Mouse (Mus musculus): ENCODE results near the gene Hes7. TPM values are rescaled to one million over a fixed set of nuclear protein-coding genes. Genes with fewer than 3 reads are reported as not detected.

Gene Hes7
- polyA plus RNA-seq, 1 experiment from 2014 or later: 0.58 TPM

DNA sequence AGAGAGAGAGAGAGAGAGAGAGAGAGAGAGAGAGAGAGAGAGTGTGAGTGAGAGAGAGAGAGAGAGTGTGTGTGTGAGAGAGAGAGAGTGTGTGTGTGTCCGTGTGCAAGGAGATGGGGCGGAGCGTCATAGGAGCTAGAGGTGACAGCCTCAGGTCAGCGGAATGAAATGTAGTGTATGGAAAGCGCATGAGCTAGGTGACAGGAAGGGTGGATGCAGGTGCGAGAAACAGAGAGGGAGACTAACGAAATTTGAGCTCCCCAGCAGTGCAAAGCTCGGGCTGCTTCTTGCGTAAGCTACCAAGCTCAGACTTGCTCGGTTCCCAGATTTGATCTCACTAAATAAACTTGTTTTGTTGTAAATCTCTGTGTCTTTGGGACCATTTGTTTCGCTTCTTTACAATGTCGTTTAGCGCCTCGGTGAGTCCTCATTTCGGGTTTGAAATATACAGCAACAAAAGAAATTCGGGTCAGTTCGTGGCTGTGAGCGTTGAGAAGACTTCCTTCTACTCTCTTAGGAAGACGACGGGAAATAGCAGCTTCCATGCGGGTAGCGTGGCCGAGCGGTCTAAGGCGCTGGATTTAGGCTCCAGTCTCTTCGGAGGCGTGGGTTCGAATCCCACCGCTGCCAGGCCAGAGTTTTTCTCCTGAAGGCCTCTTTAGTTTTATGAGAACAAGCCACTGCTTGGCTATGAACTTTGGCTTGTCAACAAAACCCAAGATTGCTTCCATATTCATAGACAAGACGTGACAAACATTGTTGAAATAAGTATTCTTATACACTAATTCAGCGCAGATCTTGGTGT is 3.7 kb downstream of the Hes7 start:
- under 1% methylated on average over 31 of the region's 31 CpGs for WGBS
- peaks cover 2% of the 10 kb centered on the region; the same call in 1 of the 2 replicates for H3K27me3 ChIP-seq
- ATAC-seq (ENCODE audit: insufficient number of reproducible peaks, low FRiP score, low TSS enrichment, low read depth): peak; percentile 64

DNA sequence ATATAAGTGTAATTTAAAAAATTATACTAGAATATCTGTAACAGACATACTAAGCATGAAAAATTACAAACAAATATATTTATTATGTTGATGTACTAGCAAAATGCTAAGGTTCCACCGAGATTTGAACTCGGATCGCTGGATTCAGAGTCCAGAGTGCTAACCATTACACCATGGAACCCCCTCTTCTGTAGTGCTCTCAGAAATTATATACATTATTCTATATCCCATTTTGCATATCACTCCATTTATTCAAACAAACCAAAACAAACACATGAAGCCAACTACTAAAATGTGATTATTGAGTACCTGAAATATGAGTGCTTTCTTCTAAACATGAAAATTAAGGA is 4.3 kb downstream of the Hes7 start:
- peak overlapping the region; percentile 82 for H3K4me3 ChIP-seq
- no peak overlapping the region for H3K9ac ChIP-seq
- peak overlapping the region; percentile 97; the same call in 1 of the 2 replicates for H3K4me2 ChIP-seq
- ATAC-seq (ENCODE audit: insufficient number of reproducible peaks, low FRiP score, low TSS enrichment, low read depth): peak; percentile 42; the same call in 1 of the 2 replicates
- H3K4me1 ChIP-seq: peaks cover 41% of the 10 kb centered on the region
- no peaks in the 10 kb centered on the region for H3K36me3 ChIP-seq
- no peaks in the 10 kb centered on the region for H3K9me3 ChIP-seq
- WGBS: 0% methylated on average over 3 of the region's 3 CpGs
- no peak overlapping the region for H3K27ac ChIP-seq
- H3K27me3 ChIP-seq: peaks cover 2% of the 10 kb centered on the region; the same call in 1 of the 2 replicates

More for the DNA sequence above, 3.7 kb downstream of the Hes7 start:
- no peaks in the 10 kb centered on the region for H3K9me3 ChIP-seq
- H3K9ac ChIP-seq: peak overlapping the region; percentile 36
- H3K36me3 ChIP-seq: no peaks in the 10 kb centered on the region
- H3K27ac ChIP-seq: peak overlapping the region; percentile 95
- H3K4me1 ChIP-seq: peaks cover 47% of the 10 kb centered on the region
- H3K4me2 ChIP-seq: peak overlapping the region; percentile 97
- H3K4me3 ChIP-seq: peak overlapping the region; percentile 82

DNA sequence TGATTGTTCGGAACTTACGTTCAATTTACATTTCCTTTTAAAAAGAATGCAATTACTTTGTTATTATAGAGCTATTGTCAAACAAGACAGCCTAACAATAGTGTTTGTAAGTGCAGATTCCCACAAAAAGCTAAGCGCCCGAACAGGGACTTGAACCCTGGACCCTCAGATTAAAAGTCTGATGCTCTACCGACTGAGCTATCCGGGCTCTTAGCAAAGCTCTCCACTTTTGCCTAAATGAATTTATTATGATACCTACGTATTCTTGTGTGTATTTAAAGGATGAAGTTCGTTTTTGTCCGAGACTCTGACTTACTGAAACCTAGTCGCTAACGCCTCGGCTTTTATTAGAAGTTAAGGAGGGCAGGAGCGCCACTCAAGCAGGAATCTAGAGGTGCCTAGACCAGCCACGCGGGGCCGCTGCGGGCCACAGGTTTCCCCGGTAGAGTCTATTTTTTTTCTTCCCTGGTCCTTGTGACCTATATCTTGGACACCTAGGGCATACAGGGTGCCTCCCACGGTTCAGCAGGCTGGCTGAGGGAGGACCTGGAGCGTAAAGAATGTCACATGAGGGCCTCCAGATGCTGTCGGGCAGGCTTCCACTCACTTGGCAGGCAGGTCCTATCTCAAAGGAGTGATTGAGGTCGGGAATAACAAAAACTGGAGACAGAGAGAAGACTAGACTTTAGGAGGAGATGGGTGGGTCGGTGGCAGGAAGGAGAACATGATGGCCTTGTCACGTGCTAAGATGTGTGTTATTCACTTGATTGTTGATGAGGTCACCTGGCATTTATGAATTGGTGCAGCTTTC is 5.0 kb downstream of the Hes7 start:
- peak overlapping the region; percentile 79 for H3K4me2 ChIP-seq
- H3K9me3 ChIP-seq: no peaks in the 10 kb centered on the region
- peak overlapping the region; percentile 57 for H3K4me3 ChIP-seq
- peak overlapping the region; percentile 86 for H3K27ac ChIP-seq
- under 1% methylated on average over 24 of the region's 24 CpGs for WGBS
- peaks cover 34% of the 10 kb centered on the region for H3K4me1 ChIP-seq
- H3K9ac ChIP-seq: peak overlapping the region; percentile 47
- no peaks in the 10 kb centered on the region for H3K36me3 ChIP-seq
- no peaks in the 10 kb centered on the region; the same call in 1 of the 2 replicates for H3K27me3 ChIP-seq
- peak; percentile 25; the same call in 1 of the 2 replicates for ATAC-seq (ENCODE audit: insufficient number of reproducible peaks, low FRiP score, low TSS enrichment, low read depth)

DNA sequence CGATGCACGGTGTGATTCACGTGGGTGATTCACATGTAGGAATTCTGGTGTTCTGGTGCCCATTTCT is 5.5 kb downstream of the Hes7 start, which contains the start of gene Aloxe3:
Aloxe3 (plus strand) TSS at position 45 of the 67 bp plus-strand sequence.
- H3K4me3 ChIP-seq: peak within 1 kb of the TSS; percentile 57
- 0% methylated on average over 3 of the region's 3 CpGs for WGBS

DNA sequence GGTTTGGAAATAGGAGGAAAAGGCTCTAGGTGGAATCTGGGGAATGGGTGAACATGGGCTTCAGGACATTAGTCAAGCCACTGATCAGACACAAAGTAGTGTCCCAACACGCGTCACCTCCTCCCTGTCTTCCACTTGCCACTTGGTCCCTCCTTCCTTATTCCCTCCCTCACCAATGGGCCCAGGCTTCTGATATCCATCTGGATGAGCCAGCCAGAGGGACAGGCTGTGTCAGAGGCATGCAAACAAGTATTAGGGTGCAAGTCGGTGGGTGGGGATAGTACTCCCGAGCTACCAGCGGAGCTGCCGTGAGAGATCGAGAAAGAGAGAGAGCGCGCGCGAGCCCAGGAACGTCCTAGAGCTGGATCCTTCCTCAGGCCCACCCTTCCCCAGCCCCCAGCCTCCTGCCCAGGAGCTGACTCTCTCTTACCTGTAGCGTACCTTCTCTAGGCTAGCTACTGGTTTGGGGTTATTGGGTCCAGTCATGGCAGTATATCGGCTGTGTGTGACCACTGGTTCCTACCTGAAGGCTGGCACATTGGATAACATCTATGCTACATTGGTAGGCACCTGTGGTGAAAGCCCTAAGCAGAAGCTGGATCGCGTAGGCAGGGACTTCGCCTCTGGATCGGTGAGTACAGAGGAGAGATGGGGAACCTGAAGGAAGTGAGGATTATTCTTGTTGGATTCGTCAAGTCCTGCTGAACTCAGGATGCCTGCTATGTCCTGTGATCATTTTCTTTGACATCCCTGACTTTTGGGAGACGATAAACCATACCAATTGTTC is 5.9 kb downstream of the Hes7 start:
- Histone ChIP-seq H3K9me3 (no peaks in the 10 kb centered on the region), H3K36me3 (no peaks in the 10 kb centered on the region), H3K27me3 (no peaks in the 10 kb centered on the region; the same call in 1 of the 2 replicates), H3K27ac (peak overlapping the region; percentile 86), H3K9ac (peak overlapping the region; percentile 47), H3K4me1 (peaks cover 25% of the 10 kb centered on the region), H3K4me3 (peak overlapping the region; percentile 57), H3K4me2 (peak overlapping the region; percentile 79)
- ATAC-seq (ENCODE audit: insufficient number of reproducible peaks, low FRiP score, low TSS enrichment, low read depth): no peak
- WGBS: 14% methylated on average over 20 of the region's 20 CpGs

More for the DNA sequence above, 5.5 kb downstream of the Hes7 start, which contains the start of gene Aloxe3:
- Histone ChIP-seq H3K27ac (peak within 1 kb of the TSS; percentile 86), H3K4me1 (peaks cover 30% of the 10 kb centered on the region), H3K27me3 (no peaks in the 10 kb centered on the region; the same call in 1 of the 2 replicates), H3K9ac (peak within 1 kb of the TSS; percentile 47), H3K4me2 (peak within 1 kb of the TSS; percentile 79), H3K9me3 (no peaks in the 10 kb centered on the region), H3K36me3 (no peaks in the 10 kb centered on the region)
- no peak for ATAC-seq (ENCODE audit: insufficient number of reproducible peaks, low FRiP score, low TSS enrichment, low read depth)

DNA sequence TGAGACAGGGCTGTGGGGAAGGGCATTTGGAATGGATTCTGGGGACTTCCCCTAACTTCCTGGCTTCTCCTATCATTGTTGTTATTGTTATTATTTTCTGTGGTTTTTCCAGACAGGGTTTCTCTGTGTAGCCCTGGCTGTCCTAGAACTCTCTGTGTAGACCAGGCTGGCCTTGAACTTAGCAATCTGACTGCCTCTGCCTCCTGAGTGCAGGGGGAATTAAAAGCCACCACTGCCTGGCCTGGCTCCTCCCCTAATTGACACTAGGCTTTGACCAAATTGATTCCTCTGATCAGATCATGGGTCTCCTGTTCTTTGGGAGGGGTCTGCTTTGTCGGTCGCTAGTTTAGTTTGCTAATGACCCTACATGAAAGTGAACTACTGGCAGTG is 6.5 kb downstream of the Hes7 start:
- H3K4me2 ChIP-seq: peak overlapping the region; percentile 79
- no peaks in the 10 kb centered on the region for H3K36me3 ChIP-seq
- H3K9me3 ChIP-seq: no peaks in the 10 kb centered on the region
- no peak overlapping the region for H3K27ac ChIP-seq
- WGBS: 38% methylated on average over 2 of the region's 2 CpGs
- peaks cover 19% of the 10 kb centered on the region for H3K4me1 ChIP-seq
- no peak for ATAC-seq (ENCODE audit: insufficient number of reproducible peaks, low FRiP score, low TSS enrichment, low read depth)
- H3K9ac ChIP-seq: 0 out of 2 replicates have a peak overlapping the region, but pooled peaks have one; percentile 47
- no peaks in the 10 kb centered on the region; the same call in 1 of the 2 replicates for H3K27me3 ChIP-seq
- H3K4me3 ChIP-seq: no peak overlapping the region

DNA sequence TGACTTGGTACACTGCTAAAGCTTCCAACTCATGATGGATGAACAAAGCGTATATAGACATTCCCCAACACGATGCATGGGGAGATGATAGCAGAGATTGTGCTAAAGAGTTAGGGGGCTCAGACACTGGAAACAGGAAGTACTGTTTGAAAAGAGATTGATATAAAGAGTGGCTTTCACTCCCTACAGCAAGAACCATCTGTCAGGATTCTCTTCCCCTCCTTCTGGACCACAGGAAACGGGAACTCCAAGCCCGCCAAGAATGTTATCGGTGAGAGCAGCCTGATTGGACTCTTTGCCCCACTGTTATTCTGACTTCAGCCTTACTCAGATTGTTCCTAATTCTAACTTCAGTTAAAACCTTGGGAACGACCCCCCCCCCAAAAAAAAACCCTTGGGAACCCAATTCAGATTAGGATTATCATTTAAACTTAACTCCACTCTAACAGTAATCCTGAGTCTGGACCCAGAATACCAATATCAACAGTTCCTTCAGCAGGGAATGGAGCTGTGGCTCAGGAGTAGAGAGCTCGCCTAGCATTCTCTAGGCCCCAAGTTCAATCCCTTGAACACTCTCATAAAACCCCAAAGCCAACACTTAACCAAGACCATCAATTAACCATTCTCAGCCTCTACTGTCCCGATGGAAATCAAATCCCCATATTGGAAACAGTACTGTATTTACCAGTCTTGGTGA is 8.4 kb downstream of the Hes7 start:
- no peak overlapping the region for H3K4me2 ChIP-seq
- ATAC-seq (ENCODE audit: insufficient number of reproducible peaks, low FRiP score, low TSS enrichment, low read depth): no peak
- H3K9ac ChIP-seq: no peak overlapping the region
- no peak overlapping the region for H3K4me3 ChIP-seq
- H3K4me1 ChIP-seq: peaks cover 12% of the 10 kb centered on the region
- H3K9me3 ChIP-seq: no peaks in the 10 kb centered on the region
- no peaks in the 10 kb centered on the region; the same call in 1 of the 2 replicates for H3K27me3 ChIP-seq
- WGBS: 65% methylated on average over 8 of the region's 8 CpGs
- H3K36me3 ChIP-seq: no peaks in the 10 kb centered on the region
- H3K27ac ChIP-seq: no peak overlapping the region

DNA sequence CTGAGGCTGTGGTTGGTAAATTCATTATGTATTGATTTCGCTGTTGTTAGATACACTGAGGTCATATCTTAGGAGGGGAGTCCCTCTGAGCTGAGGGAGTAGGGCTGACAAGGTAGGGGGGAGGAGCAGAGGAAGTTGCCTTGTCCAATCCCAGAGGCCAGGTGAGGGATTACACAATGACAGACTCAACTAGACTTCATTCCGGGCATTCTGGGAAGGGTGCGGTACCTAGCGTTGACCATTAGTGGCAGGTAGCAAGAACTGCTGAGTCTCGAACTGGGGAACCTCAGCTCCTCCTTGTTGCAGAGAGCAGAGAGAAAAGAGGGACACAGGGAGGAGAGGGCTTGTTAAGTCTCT is 13.3 kb downstream of the Hes7 start:
- 32% methylated on average over 5 of the region's 5 CpGs for WGBS
- H3K9me3 ChIP-seq: no peaks in the 10 kb centered on the region
- peak overlapping the region; percentile 50 for H3K4me3 ChIP-seq
- H3K27me3 ChIP-seq: no peaks in the 10 kb centered on the region
- H3K36me3 ChIP-seq: no peaks in the 10 kb centered on the region
- H3K27ac ChIP-seq: peak overlapping the region; percentile 68; the same call in 1 of the 2 replicates
- H3K4me1 ChIP-seq: peaks cover 12% of the 10 kb centered on the region
- H3K4me2 ChIP-seq: peak overlapping the region; percentile 73
- no peak for ATAC-seq (ENCODE audit: insufficient number of reproducible peaks, low FRiP score, low TSS enrichment, low read depth)
- H3K9ac ChIP-seq: no peak overlapping the region

DNA sequence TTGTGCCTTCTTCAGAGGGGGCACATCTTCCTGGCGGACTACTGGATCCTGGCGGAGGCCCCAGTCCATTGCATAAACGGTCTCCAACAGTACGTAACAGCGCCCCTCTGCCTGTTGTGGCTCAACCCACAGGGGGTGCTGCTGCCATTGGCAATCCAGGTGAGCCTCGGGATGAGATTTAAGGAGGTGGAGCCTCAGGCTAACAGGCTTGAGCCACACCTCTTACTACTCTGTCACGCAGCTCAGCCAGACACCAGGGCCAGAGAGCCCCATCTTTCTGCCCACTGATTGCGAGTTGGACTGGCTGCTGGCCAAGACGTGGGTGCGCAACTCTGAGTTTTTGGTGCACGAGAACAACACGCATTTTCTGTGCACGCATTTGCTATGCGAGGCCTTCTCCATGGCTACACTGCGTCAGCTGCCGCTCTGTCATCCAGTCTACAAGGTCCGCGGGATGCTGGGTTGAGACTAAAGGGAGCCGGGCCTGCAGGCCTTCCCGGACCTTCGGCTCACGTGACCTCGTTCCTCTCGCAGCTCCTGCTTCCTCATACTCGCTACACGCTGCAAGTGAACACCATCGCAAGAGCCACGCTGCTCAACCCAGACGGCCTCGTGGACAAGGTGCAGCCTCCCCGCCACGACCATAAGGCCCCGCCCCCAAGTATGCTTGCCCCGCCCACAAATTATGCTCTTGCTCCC is 13.9 kb downstream of the Hes7 start:
- Histone ChIP-seq H3K27ac (peak overlapping the region; percentile 68), H3K4me1 (peaks cover 12% of the 10 kb centered on the region), H3K36me3 (no peaks in the 10 kb centered on the region), H3K27me3 (no peaks in the 10 kb centered on the region), H3K9ac (peak overlapping the region; percentile 31), H3K4me2 (peak overlapping the region; percentile 73), H3K9me3 (no peaks in the 10 kb centered on the region), H3K4me3 (peak overlapping the region; percentile 50)
- whole genome bisulfite sequencing: 2% methylated on average over 34 of the region's 34 CpGs
- peak; percentile 70 for ATAC-seq (ENCODE audit: insufficient number of reproducible peaks, low FRiP score, low TSS enrichment, low read depth)

DNA sequence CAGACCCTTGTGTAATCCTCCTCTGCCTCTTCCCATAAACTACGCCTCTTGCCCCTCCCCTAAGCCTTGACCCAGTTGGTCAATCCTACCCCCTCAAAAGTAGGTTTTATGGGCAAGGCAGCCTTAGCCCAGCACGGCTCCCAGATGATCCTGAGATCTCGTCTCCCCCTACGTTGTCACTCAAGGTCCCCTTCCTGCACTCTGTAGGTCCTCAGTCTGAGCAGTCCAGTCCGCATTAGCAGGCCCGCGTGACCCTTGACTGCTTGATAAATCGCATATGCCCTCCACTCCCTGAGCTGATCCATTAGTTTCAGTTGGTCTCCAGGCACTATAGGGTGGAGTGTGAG is 14.4 kb downstream of the Hes7 start:
- peak; percentile 49 for ATAC-seq (ENCODE audit: insufficient number of reproducible peaks, low FRiP score, low TSS enrichment, low read depth)
- H3K4me3 ChIP-seq: peak overlapping the region; percentile 50
- H3K9me3 ChIP-seq: no peaks in the 10 kb centered on the region
- peaks cover 12% of the 10 kb centered on the region for H3K4me1 ChIP-seq
- H3K4me2 ChIP-seq: peak overlapping the region; percentile 73
- no peak overlapping the region for H3K27ac ChIP-seq
- H3K9ac ChIP-seq: no peak overlapping the region
- WGBS: 26% methylated on average over 8 of the region's 8 CpGs
- no peaks in the 10 kb centered on the region for H3K27me3 ChIP-seq
- H3K36me3 ChIP-seq: no peaks in the 10 kb centered on the region

DNA sequence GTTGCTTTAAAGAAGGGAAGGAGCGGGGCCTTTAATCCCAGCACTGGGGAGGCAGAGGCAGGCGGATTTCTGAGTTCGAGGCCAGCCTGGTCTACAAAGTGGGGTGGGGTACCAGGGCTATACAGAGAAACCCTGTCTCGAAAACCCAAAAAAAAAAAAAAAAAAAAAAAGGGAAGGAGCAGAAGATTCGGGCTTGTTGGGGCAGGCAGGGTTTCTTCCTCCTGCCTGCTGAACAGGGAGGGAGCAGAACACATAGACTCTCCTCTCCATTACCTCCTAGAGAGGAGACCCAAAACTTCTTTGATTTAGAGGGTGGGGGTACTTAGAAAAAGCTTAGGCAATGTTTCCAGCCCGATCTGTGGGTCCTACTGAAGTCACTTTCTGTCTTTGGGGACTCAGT is 15.2 kb downstream of the Hes7 start:
- Histone ChIP-seq H3K27me3 (no peaks in the 10 kb centered on the region), H3K9ac (no peak overlapping the region), H3K4me1 (peaks cover 12% of the 10 kb centered on the region), H3K4me2 (no peak overlapping the region), H3K9me3 (no peaks in the 10 kb centered on the region), H3K27ac (no peak overlapping the region), H3K4me3 (no peak overlapping the region), H3K36me3 (no peaks in the 10 kb centered on the region)
- 82% methylated on average over 6 of the region's 6 CpGs for WGBS
- no peak for ATAC-seq (ENCODE audit: insufficient number of reproducible peaks, low FRiP score, low TSS enrichment, low read depth)
